Mouse (Mus musculus) telencephalon, adult 2 months (tissue): ENCODE results near the gene Atp6ap1l.
A peak's percentile ranks its signal among the peaks of the same experiment; 100 is the strongest.

Source experiments
- DNase-seq: peaks from one replicate; pipeline ENCODE4 v3.0.0-alpha.2; 2011; ENCODE audit warnings: low read depth, low spot score

The Atp6ap1l gene

GRCm38 (mm10) chr13:90886568-90886983 is 18.6 kb downstream of the Atp6ap1l start:
- DNase-seq: peak; percentile 47

- no peak for DNase-seq
These were observed 19.2 kb downstream of the Atp6ap1l start for GRCm38 (mm10) chr13:90885856-90886532.

- DNase-seq: no peak
These were observed 23.3 kb downstream of the Atp6ap1l start for GRCm38 (mm10) chr13:90881727-90882429.

DNA sequence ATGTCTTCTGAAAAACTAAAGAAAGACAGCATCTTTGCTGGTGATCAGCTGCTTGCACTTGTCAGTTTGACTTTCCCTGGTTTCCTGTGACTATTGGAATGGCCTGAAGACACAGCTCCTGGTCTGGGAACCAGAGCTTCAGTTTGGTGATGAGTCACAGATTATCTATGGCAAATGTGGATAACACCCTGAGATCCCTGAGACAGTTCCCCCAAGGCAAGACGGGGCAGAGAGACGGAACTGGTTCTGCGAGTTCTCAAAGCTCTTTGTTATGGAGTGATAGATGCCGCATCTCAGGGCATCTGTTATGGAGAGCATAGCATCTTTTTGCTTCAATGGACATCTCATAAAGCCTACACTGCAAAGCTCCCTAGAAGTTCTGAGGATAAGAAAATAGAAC is 33.6 kb downstream of the Atp6ap1l start:
- DNase-seq: no peak

DNA sequence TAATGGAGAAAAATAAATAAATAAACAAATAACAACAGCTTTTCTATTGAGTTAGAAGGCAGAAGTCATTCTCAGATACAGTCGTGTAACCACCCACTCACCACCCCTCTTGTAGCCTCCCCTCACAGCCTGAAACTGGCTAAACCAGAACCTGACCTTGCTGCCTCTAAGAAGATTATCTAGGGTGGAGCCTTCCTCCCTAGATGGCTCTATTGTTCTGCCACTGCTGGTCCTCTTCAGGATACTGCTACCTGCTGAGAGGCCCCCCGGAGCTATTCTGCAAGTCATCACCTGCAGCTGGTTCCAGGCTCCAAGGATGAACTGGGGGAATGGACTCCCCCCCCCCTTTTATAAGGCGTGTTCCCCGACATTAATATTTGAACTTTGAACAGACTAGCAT is 36.0 kb downstream of the Atp6ap1l start:
- no peak for DNase-seq

DNA sequence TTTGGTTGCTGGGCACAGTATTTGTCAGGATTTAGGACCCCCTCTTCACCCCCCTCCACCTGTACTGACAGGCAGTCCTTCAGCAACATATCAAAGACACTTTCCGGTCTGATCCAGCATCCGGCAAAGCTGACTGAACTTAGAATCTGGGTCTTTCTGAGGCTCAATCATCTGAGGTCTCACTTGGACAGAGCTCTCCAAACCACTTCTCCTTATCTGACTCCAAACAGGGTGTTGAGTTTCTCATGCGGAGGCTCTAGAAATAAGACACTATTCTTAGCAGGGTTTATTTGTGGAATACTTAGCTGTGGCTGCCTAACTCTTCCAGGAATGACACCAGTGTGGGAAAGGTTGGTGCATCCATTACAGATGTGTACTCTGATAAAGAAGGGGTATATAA is 43.0 kb downstream of the Atp6ap1l start:
- no peak for DNase-seq

- peak; percentile 29 for DNase-seq
These were observed 44.2 kb downstream of the Atp6ap1l start for GRCm38 (mm10) chr13:90860888-90861431.

- no peak for DNase-seq
These were observed 52.2 kb downstream of the Atp6ap1l start for GRCm38 (mm10) chr13:90852727-90853630.

- no peak for DNase-seq
These were observed 53.4 kb downstream of the Atp6ap1l start for GRCm38 (mm10) chr13:90851795-90852194.

DNA sequence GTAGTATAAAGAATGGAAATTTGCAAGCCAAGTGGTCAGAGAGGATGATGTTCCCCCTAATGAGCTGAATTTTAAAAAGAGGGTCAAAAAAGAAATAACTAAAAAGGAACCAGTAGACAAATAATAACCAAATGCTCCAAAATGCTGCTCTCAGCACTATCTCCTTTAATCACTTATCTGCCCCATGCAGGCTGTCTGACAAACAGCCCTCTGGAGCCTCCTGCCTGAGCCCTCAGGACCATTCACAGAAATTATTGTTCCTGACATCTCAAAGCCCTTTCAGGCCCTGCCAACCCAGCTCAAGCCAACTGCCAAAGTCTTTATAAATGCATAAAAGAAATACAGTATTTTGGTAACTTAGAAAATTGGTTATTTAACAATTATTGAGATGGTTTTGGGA is 61.0 kb downstream of the Atp6ap1l start:
- no peak for DNase-seq

DNA sequence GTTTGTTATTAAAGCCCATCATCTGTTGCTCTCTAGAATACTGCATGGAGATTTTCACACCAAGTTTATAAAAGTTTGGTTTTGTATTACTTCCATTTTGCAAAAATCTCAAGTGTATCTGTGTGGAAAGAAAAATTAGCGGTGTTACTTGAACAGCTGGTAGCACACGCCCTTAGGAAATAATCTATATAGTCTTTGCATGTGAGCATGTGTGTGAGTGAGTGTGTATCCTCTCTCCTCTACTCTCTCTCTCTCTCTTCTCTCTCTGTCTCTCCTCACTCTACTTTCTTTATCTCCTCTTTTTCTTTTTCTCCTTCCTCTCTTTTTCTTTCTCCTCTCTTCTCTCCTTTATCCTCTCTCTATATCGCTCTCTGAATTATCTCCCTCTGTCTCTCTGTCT is 61.7 kb downstream of the Atp6ap1l start:
- DNase-seq: no peak

DNA sequence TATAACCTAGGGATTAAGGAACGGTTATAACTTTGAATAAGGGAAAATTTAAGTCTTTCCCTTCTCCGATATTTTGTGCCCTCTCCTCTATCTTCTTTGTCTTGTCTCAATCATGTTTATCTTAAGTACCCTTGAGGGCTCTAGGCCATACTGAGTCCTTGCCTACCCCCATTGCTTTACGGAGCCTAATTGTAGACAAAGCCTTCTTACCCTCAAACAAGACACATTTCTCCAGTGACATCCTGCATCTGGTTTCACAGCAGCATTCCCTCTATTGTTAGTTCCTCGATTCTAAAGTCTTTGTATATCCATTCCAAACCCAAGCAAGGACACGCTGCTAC is 64.0 kb downstream of the Atp6ap1l start:
- DNase-seq: no peak

DNA sequence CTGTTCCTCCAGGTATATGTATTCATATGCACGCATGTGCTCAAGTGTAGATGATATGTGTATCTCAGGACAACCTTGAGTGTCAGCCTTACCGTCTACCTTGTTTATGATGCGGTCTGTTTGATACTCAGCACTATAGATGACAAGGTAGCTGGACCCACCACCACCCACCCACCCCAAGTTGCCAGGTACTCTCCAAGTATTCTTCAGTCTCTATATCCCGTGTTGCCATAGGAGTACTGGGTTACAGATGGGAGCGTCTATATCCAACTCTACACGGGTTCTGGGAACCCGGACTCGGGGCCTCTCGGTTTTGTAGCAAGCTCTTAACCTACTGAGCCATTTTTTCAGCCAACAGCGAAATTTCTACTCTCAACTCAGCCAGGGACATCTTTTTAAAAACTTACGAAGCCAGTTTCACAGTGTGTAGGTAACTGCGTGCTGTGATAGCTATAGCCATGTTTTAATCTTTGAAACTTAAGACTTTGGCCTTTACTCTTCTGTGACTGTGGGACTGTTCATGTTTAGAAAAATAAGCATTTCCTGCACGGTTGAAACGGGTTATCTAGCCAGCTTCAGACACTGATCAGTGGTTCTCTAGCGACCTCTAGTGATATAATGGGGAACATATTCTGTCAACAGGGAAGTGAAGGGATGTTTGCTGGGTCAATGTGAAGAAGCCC is 64.5 kb downstream of the Atp6ap1l start:
- no peak for DNase-seq

- no peak for DNase-seq
These were observed 71.4 kb downstream of the Atp6ap1l start for GRCm38 (mm10) chr13:90833641-90834207.
